Mouse (Mus musculus) layer of hippocampus, adult 2 months (tissue): ENCODE results near the gene Isg20l2. TPM values are rescaled to one million over a fixed set of nuclear protein-coding genes. Genes with fewer than 3 reads are reported as not detected.

Experiments
- DNase-seq, 2 experiments: peaks; one replicate each; pipeline ENCODE4 v3.0.0; 2022; ENCODE audit warnings: low spot score in 2 of 2
- H3K27ac ChIP-seq: fragments of 200-600 bp; 2 replicates; pipeline ENCODE4 v1.8.1; 2022
- H3K4me3 ChIP-seq: fragments of 200-600 bp; 2 replicates; pipeline ENCODE4 v1.8.1; 2022; ENCODE audit warnings: mild to moderate bottlenecking
- CTCF ChIP-seq: fragments of 200-600 bp; conservative IDR thresholded peaks from 2 replicates; pipeline ENCODE4 v1.8.1; 2022; ENCODE audit warnings: antibody characterized with exemption, mild to moderate bottlenecking, moderate library complexity
- total RNA-seq, 2 experiments: library from RNA; stranded (reverse); gene quantifications; 2 replicates each; pipeline ENCODE4 v1.2.3; 2021

Gene Isg20l2
- total RNA-seq, 2 experiments from 2014 or later: 14.2 to 15.8 TPM

GRCm38 (mm10) chr3:87944838-87945600 lies 14.9 kb downstream of the Isg20l2 start:
- TF ChIP-seq CTCF: no peak
- Histone ChIP-seq H3K4me3 (no peak overlapping the region), H3K27ac (no peak overlapping the region)
- DNase-seq: no peak

DNA sequence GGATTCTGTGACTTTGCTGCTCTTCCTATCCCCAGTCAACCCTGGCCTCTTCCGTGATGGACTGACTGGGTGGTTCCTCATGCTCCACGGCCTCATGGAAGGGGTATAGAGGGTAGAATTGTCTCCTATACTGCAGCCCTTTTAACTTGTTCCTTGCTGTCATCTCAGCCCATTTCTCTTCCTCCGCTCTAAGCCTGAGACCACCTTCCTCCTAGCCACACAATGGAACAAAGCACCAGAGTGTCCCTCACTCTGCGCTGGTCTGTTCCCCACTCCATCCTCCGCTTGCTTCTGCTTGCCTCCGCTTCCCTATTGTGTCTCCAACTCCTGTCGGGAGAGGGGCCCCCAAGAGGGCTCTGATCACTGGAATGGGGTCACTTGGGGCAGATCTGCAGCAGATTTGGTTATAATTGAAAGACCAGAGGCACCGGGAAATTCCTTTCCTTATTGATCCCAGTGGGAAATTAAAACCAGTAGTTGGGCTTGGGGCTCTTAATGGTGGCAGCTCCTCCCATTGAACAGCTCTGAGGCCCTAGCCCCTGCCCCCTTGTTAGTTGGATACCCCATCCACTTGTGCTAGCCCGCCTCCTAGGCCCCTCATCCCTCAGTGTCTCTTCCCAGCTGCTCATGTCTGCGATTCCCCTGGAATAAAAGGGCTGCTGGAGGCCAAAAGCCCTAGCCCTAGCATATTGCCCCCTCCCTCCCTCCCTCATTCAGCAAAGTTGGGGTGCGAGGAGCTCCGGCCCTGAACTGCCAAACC lies 15.8 kb downstream of the Isg20l2 start:
- Histone ChIP-seq H3K27ac (no peak overlapping the region), H3K4me3 (no peak overlapping the region)
- DNase-seq: no peak
- TF ChIP-seq CTCF: no peak

GRCm38 (mm10) chr3:87946541-87946860 lies 16.4 kb downstream of the Isg20l2 start:
- TF ChIP-seq CTCF: no peak
- no peak overlapping the region for H3K4me3 ChIP-seq
- H3K27ac ChIP-seq: no peak overlapping the region
- DNase-seq: no peak

DNA sequence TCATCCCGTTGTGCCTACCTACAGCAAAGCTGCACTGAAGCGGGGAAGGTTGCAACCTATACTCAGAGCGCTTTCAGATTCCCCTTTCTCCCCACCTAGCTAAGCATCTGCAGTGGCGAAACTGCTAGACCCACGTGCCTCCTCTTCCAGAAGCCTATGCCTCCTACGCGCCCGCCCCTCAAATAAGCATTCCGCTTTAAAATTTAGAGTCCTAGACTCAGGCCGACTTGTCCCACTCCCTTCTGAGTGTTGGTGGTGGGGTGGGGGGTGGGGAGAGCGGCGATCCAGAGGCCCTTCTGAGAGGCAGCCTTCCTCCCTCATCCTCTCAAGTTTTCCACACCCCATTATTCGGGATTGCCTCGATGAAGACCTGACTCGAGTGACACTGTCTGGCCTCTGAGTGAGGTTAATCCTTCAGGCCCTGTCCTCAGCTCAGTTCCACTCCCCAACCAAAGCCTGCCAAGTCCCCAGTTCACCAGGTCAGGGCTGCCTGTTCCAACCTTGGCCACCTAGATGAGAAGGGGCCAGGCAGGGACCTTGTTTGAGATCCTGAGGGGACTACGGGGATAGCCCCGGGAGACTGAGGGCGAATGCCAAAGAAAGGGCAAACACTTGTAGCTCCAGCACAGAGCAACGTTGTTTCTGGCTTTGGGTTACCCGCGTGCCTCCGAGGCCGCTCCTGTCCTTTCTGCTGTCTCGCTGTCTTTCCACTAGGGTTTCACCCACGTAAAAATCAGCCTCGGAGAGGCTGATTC lies 17.1 kb downstream of the Isg20l2 start:
- TF ChIP-seq CTCF: peak; percentile 26; the same call in 1 of the 2 replicates
- Histone ChIP-seq H3K4me3 (peak overlapping the region; percentile 47), H3K27ac (no peak overlapping the region)
- no peak for DNase-seq

- TF ChIP-seq CTCF: no peak
- peak overlapping the region; percentile 47 for H3K4me3 ChIP-seq
- no peak overlapping the region for H3K27ac ChIP-seq
- DNase-seq: no peak
These were observed 17.7 kb downstream of the Isg20l2 start for GRCm38 (mm10) chr3:87947811-87948199.

DNA sequence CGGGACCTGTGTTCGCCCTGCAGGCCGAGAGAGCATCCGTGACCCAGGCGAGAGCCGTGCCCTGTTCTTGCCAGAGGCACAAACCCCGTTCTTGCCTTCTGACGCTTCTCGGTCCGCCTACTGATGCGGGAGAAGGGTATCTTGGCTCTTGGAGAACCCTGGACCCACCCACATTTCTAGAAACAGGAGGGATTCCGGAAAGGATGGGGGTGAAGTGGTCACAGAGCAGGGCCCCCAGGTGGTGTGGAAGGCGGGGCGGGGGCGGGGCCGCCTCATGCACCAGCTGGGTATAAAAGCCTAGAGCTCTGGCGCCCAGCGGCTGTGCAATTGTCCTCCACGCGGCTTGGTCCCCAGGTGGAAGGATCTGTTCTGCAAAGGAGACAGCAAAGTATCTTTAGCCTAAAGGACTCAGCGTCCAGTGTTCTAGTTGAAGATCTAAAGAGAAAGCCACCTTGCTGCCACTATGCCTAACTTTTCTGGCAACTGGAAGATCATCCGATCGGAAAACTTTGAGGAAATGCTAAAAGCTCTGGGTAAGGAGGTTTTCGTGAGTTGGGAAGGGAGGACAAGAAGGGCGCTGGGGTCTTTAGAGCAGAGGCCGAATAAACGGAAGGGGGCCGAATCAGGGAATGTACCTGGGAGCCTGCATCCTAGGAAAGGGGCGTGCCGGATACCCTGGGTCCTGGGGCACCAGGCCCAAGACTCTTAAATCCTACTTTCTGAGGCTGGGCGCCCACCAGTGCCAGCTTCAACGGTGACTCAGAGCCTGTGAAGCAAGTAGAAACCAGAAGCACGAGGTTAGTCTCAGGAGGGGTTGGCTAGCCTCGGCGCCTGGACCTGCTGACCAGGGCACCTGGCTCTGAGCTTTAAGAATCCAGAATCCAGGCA lies 18.5 kb downstream of the Isg20l2 start, which contains the start of gene Crabp2:
TSS of gene Crabp2 (plus strand) at position 289 of the 888 bp plus-strand sequence.
- Histone ChIP-seq H3K4me3 (peak within 1 kb of the TSS; percentile 47), H3K27ac (no peak within 1 kb of the TSS)
- TF ChIP-seq CTCF: no peak
- no peak for DNase-seq

DNA sequence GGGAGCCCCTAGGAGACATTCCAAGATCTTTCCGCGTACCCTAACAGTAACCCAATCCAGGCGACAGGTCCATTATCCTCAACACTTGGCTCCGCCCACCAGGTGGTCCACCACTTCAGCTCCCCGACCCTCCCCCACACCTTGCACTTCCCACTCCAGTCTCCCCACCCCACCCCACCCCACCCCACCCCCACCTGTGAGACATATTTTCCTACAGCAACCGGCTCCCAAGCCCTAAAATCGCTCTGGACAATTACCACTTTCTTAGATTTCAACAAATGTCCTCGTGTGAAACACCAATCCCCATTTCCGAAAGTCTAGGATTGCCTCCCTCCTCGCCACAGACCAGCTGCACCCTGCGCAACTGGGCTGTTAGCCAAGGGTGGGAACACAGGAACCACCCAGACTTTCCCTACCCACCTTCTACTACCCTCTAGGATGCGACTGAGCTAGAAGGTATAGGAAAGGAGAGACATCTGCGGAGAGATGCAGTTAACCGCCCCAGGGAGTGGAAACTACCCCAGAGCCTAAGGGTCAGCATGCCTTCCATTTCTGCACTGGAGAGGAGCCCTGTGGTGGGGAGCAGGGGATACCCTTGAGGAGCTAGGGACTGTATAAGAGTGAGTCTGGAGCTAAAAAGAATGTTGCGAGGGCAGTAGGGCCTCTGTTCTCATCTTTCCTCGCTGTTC lies 19.3 kb downstream of the Isg20l2 start:
- no peak for DNase-seq
- H3K27ac ChIP-seq: no peak overlapping the region
- no peak for TF ChIP-seq CTCF
- H3K4me3 ChIP-seq: no peak overlapping the region

- Histone ChIP-seq H3K4me3 (no peak overlapping the region), H3K27ac (no peak overlapping the region)
- no peak for TF ChIP-seq CTCF
- no peak for DNase-seq
These were observed 19.9 kb downstream of the Isg20l2 start for GRCm38 (mm10) chr3:87949955-87950515.

DNA sequence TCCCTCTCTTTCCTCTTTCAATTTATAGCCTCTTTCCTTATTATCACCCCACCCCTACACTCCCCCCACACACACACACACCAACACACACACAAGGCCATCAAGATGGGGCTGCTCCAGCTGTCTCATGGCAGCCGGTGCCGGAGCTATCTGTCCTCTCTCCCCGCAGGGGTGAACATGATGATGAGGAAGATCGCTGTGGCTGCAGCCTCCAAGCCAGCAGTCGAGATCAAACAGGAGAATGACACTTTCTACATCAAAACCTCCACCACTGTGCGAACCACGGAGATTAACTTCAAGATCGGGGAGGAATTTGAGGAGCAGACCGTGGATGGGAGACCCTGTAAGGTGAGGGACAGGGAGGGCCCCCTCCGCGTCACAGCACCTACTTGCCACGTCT lies 21.8 kb downstream of the Isg20l2 start:
- no peak overlapping the region for H3K4me3 ChIP-seq
- no peak for TF ChIP-seq CTCF
- no peak for DNase-seq
- no peak overlapping the region for H3K27ac ChIP-seq

DNA sequence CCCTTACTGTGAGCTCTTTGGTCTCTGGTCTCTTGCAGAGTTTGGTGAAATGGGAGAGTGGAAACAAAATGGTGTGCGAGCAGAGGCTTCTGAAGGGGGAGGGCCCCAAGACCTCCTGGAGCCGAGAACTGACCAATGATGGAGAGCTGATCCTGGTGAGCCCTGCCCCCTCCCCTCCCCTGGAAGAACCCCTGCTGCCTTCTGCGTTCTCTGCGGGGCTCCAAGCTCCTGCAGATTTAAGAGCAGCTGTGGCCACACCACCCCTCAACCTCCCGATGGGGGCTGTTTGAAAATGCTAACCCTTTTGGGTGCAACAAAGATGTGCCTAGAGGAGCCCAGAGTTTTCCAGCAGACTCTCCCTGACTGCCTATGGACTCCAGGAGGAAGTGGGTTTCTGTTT lies 22.3 kb downstream of the Isg20l2 start:
- TF ChIP-seq CTCF: no peak
- no peak overlapping the region for H3K27ac ChIP-seq
- no peak for DNase-seq
- no peak overlapping the region for H3K4me3 ChIP-seq

- no peak for DNase-seq
- no peak overlapping the region for H3K4me3 ChIP-seq
- no peak for TF ChIP-seq CTCF
- H3K27ac ChIP-seq: no peak overlapping the region
These were observed 27.9 kb downstream of the Isg20l2 start for GRCm38 (mm10) chr3:87958056-87958455.
